Mouse (Mus musculus) midbrain, embryonic 16.5 days (tissue): ENCODE data around the gene Prr5l. TPM values are rescaled to one million over a fixed set of nuclear protein-coding genes. Genes with fewer than 3 reads are reported as not detected.

Experiments
- ATAC-seq: fragments of 200-750 bp; cut with Nextera tagmentation; 2 replicates; pipeline ENCODE4 v1.8.0; 2017; ENCODE audit warnings: moderate TSS enrichment
- H3K27ac ChIP-seq: fragments of 300-500 bp; sonication (generic); 2 replicates; pipeline ENCODE4 v1.5.1; 2014; ENCODE audit warnings: mild to moderate bottlenecking, low read length, mixed read lengths
- H3K27me3 ChIP-seq: fragments of 300-500 bp; sonication (generic); 2 replicates; pipeline ENCODE4 v1.6.1; 2014; ENCODE audit warnings: low read depth, low read length, mixed read lengths; ENCODE audit not compliant: control insufficient read depth, insufficient read depth
- H3K36me3 ChIP-seq: fragments of 300-500 bp; sonication (generic); 2 replicates; pipeline ENCODE4 v1.6.1; 2014; ENCODE audit warnings: mild to moderate bottlenecking, low read length, moderate library complexity, mixed read lengths; ENCODE audit not compliant: control insufficient read depth, insufficient read depth
- H3K4me1 ChIP-seq: fragments of 300-500 bp; sonication (generic); 2 replicates; pipeline ENCODE4 v1.6.1; 2014; ENCODE audit warnings: mild to moderate bottlenecking, low read length, mixed read lengths; ENCODE audit not compliant: control insufficient read depth, insufficient read depth
- H3K4me2 ChIP-seq: fragments of 300-500 bp; sonication (generic); 2 replicates; pipeline ENCODE4 v1.6.1; 2014; ENCODE audit warnings: mild to moderate bottlenecking, low read length, mixed read lengths
- H3K4me3 ChIP-seq: fragments of 300-500 bp; sonication (generic); 2 replicates; pipeline ENCODE4 v1.5.1; 2014; ENCODE audit warnings: low read depth, mild to moderate bottlenecking, low read length, moderate library complexity, mixed read lengths
- H3K9ac ChIP-seq: fragments of 300-500 bp; sonication (generic); 2 replicates; pipeline ENCODE4 v1.6.1; 2014; ENCODE audit warnings: low read depth, low read length, mixed read lengths
- H3K9me3 ChIP-seq: fragments of 300-500 bp; sonication (generic); replicated peaks from 2 replicates; pipeline ENCODE4 v1.6.1; 2014; ENCODE audit warnings: mild to moderate bottlenecking, low read length, mixed read lengths; ENCODE audit not compliant: control insufficient read depth, poor library complexity, severe bottlenecking
- WGBS: fragments of 180-500 bp; shearing (Covaris S2); extraction: QIAGEN DNeasy Blood & Tissue Kit; methylation state at CpG from one replicate; pipeline ENCODE4 v1.1.7; 2014; 5-methylcytosine and 5-hydroxymethylcytosine counted together
- polyA plus RNA-seq: library from polyadenylated mRNA; unstranded; fragments of >200 nt; fragmentation: Nextera tagmentation; extraction: Ambion mirVana; gene quantifications from 2 replicates; pipeline ENCODE4 v1.2.1, GENCODE M21; 2015

Gene Prr5l
- polyA plus RNA-seq, 1 experiment from 2014 or later: 4.7 TPM

DNA sequence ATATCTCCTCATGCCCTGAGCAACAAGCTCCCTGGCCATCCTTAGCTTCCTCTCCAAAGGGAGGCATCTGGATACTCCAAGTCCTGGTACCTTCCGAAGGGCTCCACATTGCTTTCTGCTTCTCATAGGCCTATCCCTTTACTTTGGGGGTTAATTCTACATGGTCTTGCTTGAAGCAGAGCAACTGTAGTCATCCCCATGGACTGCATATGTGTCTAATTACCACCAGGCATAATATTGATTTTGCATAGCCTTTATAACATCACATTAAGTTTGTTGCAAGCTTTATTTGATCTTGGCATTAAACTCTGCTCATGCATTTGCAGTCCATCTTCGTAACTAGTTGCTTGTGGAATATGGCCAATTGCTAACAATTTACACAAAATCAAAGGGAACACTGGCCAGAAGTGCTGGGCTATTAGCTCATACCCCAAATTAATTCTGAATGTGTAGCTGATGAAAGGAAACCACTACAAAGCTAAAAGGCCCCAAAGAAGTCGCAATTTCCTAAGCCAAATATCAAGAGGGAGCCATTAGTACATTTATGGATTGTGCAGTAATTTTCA lies 21.8 kb downstream of the Prr5l start:
- ATAC-seq: no peak
- Histone ChIP-seq H3K36me3 (no peaks in the 10 kb centered on the region), H3K9me3 (no peaks in the 10 kb centered on the region), H3K4me3 (no peak overlapping the region), H3K4me2 (no peak overlapping the region), H3K9ac (no peak overlapping the region), H3K27me3 (no peaks in the 10 kb centered on the region), H3K27ac (no peak overlapping the region), H3K4me1 (no peaks in the 10 kb centered on the region; the same call in 1 of the 2 replicates)
- 81% methylated on average over 3 of the region's 3 CpGs for WGBS

DNA sequence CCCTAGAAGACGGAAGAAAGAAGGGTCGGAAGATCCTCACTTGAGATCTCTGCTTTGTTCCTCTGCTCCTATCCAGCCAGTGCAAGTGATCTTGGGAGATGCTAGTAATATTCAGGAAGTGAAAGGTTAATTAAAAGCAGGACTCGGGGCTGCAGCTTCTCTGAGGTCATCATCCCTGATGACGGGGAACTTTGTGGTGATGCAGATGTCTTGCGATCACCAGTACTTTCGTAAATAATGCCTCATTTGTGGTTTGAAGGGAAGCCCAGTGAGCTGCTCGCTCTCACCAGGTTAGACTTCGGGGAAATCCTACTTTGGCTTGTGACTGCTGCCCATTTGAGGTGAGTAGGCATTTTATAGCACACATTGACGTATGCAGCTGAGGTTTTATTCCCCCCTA lies 26.7 kb downstream of the Prr5l start:
- H3K4me3 ChIP-seq: no peak overlapping the region
- H3K9ac ChIP-seq: no peak overlapping the region
- 89% methylated on average over 9 of the region's 9 CpGs for WGBS
- H3K4me2 ChIP-seq: no peak overlapping the region
- no peaks in the 10 kb centered on the region for H3K9me3 ChIP-seq
- no peak for ATAC-seq
- H3K4me1 ChIP-seq: no peaks in the 10 kb centered on the region
- H3K36me3 ChIP-seq: no peaks in the 10 kb centered on the region
- H3K27ac ChIP-seq: no peak overlapping the region
- no peaks in the 10 kb centered on the region for H3K27me3 ChIP-seq

DNA sequence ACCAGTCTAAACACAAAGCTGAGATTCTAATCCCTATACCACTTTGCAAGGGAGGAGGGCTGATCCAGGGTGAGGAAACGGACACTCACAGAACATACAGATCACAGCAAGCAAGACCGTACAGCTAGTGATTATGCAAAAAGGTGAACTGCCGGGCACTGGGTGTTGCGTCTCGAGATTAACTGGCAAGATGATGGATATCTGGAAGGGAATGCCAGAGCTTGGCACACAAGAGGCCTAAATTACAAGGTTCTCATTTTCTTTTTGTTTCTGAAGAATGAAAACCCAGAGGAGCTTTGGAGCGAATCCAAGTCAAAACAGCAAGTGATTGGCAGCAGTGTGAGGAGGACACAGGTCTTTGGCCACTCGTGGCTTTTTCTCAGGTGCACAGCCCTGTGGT lies 28.0 kb downstream of the Prr5l start:
- Histone ChIP-seq H3K4me1 (no peaks in the 10 kb centered on the region), H3K4me3 (no peak overlapping the region), H3K36me3 (no peaks in the 10 kb centered on the region), H3K9me3 (no peaks in the 10 kb centered on the region), H3K27ac (no peak overlapping the region), H3K4me2 (no peak overlapping the region), H3K27me3 (no peaks in the 10 kb centered on the region), H3K9ac (no peak overlapping the region)
- 57% methylated on average over 7 of the region's 7 CpGs for WGBS
- ATAC-seq: no peak

DNA sequence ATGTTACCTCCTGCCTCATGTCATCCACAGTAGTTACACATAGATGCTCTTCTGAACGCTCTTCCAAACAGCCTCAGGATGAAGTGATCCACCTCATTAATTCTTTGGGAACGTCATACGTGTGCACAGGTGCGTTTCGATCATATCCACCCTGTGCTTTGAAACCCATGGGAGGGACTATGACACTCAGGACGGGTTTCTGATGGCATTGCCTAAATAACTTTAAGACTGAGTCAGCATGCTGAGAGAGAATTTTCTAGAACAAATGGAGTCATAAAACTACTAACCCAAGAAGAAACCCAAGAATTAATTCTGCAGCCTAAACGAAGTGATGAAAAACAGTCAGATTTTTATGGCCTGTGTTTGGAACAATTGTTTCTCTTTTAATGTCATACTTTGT lies 40.1 kb downstream of the Prr5l start:
- H3K4me1 ChIP-seq: no peaks in the 10 kb centered on the region
- no peaks in the 10 kb centered on the region for H3K27me3 ChIP-seq
- no peak overlapping the region for H3K27ac ChIP-seq
- no peaks in the 10 kb centered on the region for H3K36me3 ChIP-seq
- no peaks in the 10 kb centered on the region for H3K9me3 ChIP-seq
- WGBS: 86% methylated on average over 7 of the region's 7 CpGs
- no peak for ATAC-seq
- H3K4me2 ChIP-seq: no peak overlapping the region
- no peak overlapping the region for H3K4me3 ChIP-seq
- no peak overlapping the region for H3K9ac ChIP-seq

DNA sequence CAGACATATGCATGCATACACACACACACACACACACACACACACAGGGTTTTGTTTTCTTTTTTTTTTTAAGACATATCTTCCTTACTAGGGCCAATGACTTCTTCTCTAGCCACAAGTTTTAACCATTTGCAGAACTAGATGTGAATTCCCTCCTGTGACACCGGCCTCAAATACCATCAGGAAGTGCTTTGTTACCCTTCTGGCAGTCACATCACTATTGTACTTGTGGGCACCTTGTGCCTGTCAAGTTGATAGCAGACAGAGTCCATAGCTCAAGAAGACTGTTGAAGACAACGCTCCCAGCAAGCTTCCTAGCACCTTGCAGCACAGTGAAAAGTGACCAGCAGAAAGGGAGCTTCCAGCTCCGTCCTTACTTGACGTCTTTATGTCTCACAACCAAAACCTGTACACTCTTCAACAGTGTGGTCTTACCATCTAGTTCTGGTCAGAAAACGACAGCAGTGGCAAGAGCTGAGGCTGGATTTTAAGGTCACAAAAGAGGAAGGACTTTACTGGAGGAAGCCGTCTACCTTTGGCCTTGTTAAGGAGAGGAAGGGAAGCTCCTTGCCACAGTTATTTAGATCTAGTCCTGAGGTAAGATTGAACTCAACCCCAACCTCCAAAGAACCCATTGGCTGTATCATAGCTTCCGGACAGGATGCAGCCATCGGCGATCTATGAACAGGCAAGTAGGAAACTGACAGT lies 47.9 kb downstream of the Prr5l start:
- H3K4me3 ChIP-seq: no peak overlapping the region
- H3K36me3 ChIP-seq: no peaks in the 10 kb centered on the region
- H3K4me1 ChIP-seq: no peaks in the 10 kb centered on the region
- no peak for ATAC-seq
- H3K27ac ChIP-seq: no peak overlapping the region
- no peak overlapping the region for H3K9ac ChIP-seq
- WGBS: 88% methylated on average over 9 of the region's 9 CpGs
- H3K27me3 ChIP-seq: no peaks in the 10 kb centered on the region
- H3K4me2 ChIP-seq: no peak overlapping the region
- no peaks in the 10 kb centered on the region for H3K9me3 ChIP-seq

DNA sequence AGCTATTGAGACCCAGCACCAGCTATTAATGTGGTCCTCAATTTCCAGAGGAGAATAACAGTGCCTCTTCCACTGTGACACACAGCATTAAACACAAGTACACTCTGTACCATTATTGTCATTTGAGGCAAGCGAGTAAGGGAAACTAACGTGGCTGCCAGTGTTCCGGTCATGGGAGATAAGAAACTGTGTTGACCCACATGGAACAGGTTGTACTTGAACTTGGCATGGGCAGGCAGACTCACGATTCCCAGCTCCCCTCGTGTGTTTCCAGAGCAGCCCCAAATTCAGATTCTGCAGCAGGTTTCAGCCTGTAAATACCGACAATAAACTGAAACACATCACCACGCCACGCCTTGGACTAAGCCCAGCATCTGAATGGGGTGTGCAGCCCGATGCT lies 50.5 kb downstream of the Prr5l start:
- 80% methylated on average over 9 of the region's 9 CpGs for WGBS
- ATAC-seq: no peak

DNA sequence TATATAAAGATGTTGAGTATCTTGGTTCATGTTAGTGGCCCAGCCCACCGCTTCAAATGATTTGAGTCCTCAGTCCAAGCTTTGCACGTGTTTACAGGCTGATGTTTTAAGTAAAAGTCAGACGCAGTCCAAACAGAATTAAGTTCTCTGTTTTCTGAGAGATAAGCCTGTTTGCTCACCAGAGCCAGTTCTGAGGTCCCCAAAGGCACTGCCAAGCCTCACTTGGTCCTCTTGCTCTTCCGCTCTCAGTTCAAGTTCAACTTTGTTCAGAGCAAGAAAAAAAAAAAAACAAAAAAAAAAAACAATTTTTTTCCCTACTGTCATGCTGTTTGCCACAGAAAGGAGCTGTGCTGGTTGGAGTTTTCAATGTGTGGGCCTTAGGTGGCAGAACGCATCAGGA lies 51.0 kb downstream of the Prr5l start:
- no peaks in the 10 kb centered on the region for H3K36me3 ChIP-seq
- H3K9me3 ChIP-seq: no peaks in the 10 kb centered on the region
- no peak for ATAC-seq
- WGBS: 85% methylated on average over 5 of the region's 5 CpGs
- H3K4me2 ChIP-seq: no peak overlapping the region
- no peaks in the 10 kb centered on the region for H3K27me3 ChIP-seq
- no peak overlapping the region for H3K9ac ChIP-seq
- H3K27ac ChIP-seq: no peak overlapping the region
- H3K4me1 ChIP-seq: no peaks in the 10 kb centered on the region
- H3K4me3 ChIP-seq: no peak overlapping the region

More for the DNA sequence above, 50.5 kb downstream of the Prr5l start:
- H3K27ac ChIP-seq: no peak overlapping the region
- no peaks in the 10 kb centered on the region for H3K4me1 ChIP-seq
- H3K9ac ChIP-seq: no peak overlapping the region
- H3K27me3 ChIP-seq: no peaks in the 10 kb centered on the region
- H3K9me3 ChIP-seq: no peaks in the 10 kb centered on the region
- no peak overlapping the region for H3K4me3 ChIP-seq
- H3K36me3 ChIP-seq: no peaks in the 10 kb centered on the region
- no peak overlapping the region for H3K4me2 ChIP-seq

DNA sequence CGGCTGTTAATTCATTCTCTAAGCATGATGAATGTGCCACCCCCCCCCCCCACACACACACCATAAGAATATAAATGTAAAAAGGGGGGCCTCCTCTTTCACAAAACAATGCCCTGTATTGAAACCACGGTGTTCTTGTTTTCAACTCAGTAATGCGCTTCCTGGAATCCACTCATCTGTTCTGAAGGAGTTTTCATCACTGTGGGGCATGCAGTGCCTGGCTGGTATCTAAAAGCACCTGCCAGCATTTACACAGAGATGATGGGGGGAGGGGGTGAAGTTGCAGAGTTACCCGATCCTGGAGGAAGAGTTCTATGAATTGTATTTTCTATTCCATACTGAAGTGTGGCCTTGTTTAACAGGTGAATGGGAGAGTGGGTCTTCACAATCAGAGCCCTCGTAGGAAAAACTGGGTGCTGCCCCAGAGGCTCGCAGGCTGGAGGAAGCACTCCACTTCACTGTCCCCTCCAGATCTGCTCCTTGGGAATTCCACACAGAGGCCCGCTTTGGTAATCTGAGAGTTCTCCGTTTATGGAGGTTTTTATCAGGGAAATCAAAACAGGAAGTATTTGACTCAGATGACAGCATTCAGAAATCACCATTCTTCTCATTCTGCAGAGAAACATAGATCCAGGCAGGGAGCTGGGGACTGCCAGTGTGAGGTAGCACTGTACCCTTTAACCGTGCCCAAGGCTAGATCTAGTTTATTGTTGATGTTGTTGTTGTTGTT lies 52.5 kb downstream of the Prr5l start:
- H3K27ac ChIP-seq: no peak overlapping the region
- H3K9ac ChIP-seq: no peak overlapping the region
- H3K36me3 ChIP-seq: no peaks in the 10 kb centered on the region
- H3K4me2 ChIP-seq: no peak overlapping the region
- WGBS: 55% methylated on average over 9 of the region's 9 CpGs
- no peak overlapping the region for H3K4me3 ChIP-seq
- no peak for ATAC-seq
- no peaks in the 10 kb centered on the region for H3K4me1 ChIP-seq
- no peaks in the 10 kb centered on the region for H3K27me3 ChIP-seq
- no peaks in the 10 kb centered on the region for H3K9me3 ChIP-seq

DNA sequence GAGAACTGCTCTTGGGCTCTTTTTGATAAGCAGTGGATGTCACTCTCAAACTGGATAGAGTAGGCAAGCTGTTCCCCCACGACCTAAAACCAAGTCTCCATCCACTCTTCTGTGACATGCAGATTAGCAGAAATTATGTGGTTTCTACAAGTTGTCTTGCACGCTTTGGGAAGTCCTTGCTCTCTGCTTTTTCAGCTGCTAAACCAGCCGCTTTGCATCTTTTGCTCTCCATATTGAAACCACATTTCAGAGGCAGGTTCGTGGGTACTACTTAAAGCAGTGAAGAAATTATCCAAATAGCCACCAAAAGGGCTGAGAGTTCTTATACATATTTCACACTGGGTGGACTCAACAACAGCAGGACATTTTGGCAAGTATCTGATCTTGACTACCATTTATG lies 53.8 kb downstream of the Prr5l start:
- no peak overlapping the region for H3K9ac ChIP-seq
- no peak overlapping the region for H3K4me3 ChIP-seq
- 84% methylated on average over 4 of the region's 4 CpGs for WGBS
- H3K36me3 ChIP-seq: no peaks in the 10 kb centered on the region
- no peaks in the 10 kb centered on the region for H3K9me3 ChIP-seq
- no peaks in the 10 kb centered on the region for H3K27me3 ChIP-seq
- H3K4me1 ChIP-seq: no peaks in the 10 kb centered on the region
- H3K27ac ChIP-seq: no peak overlapping the region
- ATAC-seq: no peak
- no peak overlapping the region for H3K4me2 ChIP-seq
